In genomic region chr3:97932131-97932530, GRCm38 (mm10) we compare ENCODE assay signal across 9 mouse cellular contexts. TPM values are rescaled to one million over a fixed set of nuclear protein-coding genes. Genes with fewer than 3 reads are reported as not detected.
A peak's percentile ranks its signal among the peaks of the same experiment; 100 is the strongest.
DNase-seq lines count a peak whose midpoint lies in the region; ATAC-seq and TF ChIP-seq lines count a peak whose summit lies in the region.
"Had no signal": no experiment of that assay in that cellular context is flagged by ENCODE, and none has a peak within 500 bp of the region (broad histone marks: within the 10 kb centered on the region; RNA-seq: fewer than 3 reads in every experiment).

No protein-coding gene starts in this region.

- ATAC-seq in forebrain, embryonic 11.5 days (replicated peaks; ENCODE audit: low FRiP score): no peak
- no peak for ATAC-seq in forebrain, embryonic 14.5 days
- peak; percentile 56 for ATAC-seq in megakaryocyte, adult 5-6 weeks (ENCODE audit: poor library complexity, severe bottlenecking)
- ATAC-seq in stomach, embryonic 14.5 days (ENCODE audit: insufficient number of reproducible peaks, insufficient read depth, low FRiP score, low read depth): no peak

- H3K4me2 ChIP-seq in forebrain, embryonic 11.5 days (ENCODE audit: low read depth, low read length, severe bottlenecking): no peak overlapping the region
- no peak overlapping the region for H3K4me2 ChIP-seq in forebrain, embryonic 14.5 days (ENCODE audit: low read length)
- peak overlapping the region; percentile 16; the same call in 1 of the 2 replicates for H3K4me2 ChIP-seq in stomach, embryonic 14.5 days (replicated peaks; ENCODE audit: low read depth, low read length)
- H3K4me2 ChIP-seq: midbrain, embryonic 12.5 days had no signal

- H3K36me3 ChIP-seq in forebrain, embryonic 11.5 days (ENCODE audit: control insufficient read depth, insufficient read depth, low read length): no peaks in the 10 kb centered on the region
- no peaks in the 10 kb centered on the region for H3K36me3 ChIP-seq in forebrain, embryonic 14.5 days (ENCODE audit: control insufficient read depth, insufficient read depth, low read length)
- no peaks in the 10 kb centered on the region for H3K36me3 ChIP-seq in stomach, embryonic 14.5 days (ENCODE audit: control insufficient read depth, insufficient read depth, low read length)
- H3K36me3 ChIP-seq: midbrain, embryonic 12.5 days had no signal

- no peaks in the 10 kb centered on the region for H3K27me3 ChIP-seq in forebrain, embryonic 11.5 days (ENCODE audit: control insufficient read depth, insufficient read depth, low read length)
- H3K27me3 ChIP-seq in forebrain, embryonic 14.5 days (replicated peaks; ENCODE audit: control insufficient read depth, insufficient read depth, low read length): no peaks in the 10 kb centered on the region
- no peaks in the 10 kb centered on the region for H3K27me3 ChIP-seq in stomach, embryonic 14.5 days (ENCODE audit: control insufficient read depth, insufficient read depth, low read length)

- H3K9ac ChIP-seq in forebrain, embryonic 11.5 days (ENCODE audit: low read length): peak overlapping the region; percentile 1; the same call in 1 of the 2 replicates
- H3K9ac ChIP-seq in forebrain, embryonic 14.5 days (ENCODE audit: low read length): no peak overlapping the region
- H3K9ac ChIP-seq in stomach, embryonic 14.5 days (replicated peaks; ENCODE audit: low read depth, low read length): no peak overlapping the region
- H3K9ac ChIP-seq: midbrain, embryonic 12.5 days had no signal

- no peak overlapping the region for H3K4me3 ChIP-seq in forebrain, embryonic 11.5 days (ENCODE audit: low read depth, low read length)
- no peak overlapping the region for H3K4me3 ChIP-seq in forebrain, embryonic 14.5 days (ENCODE audit: low read depth, low read length)
- peak overlapping the region; percentile 60 for H3K4me3 ChIP-seq in bone marrow, adult 2 months (replicated peaks; ENCODE audit: control insufficient read depth, low read depth, low read length)
- H3K4me3 ChIP-seq in stomach, embryonic 14.5 days (ENCODE audit: low read depth, low read length): 0 out of 2 replicates have a peak overlapping the region, but pooled peaks have one; percentile 2
- H3K4me3 ChIP-seq: midbrain, embryonic 12.5 days had no signal

- peak; percentile 11 for DNase-seq in forebrain, embryonic 11.5 days (ENCODE audit: low spot score)
- no peak for DNase-seq in forebrain, embryonic 14.5 days (ENCODE audit: low spot score)
- DNase-seq in induced T-regulatory cell, adult 2 months (ENCODE audit: low read depth): peak; percentile 76
- no peak for DNase-seq in gastrocnemius, adult 8-10 months (ENCODE audit: low spot score in 2 of 2)
- DNase-seq in gastrocnemius, postnatal 10 days: no peak

- H3K9me3 ChIP-seq in forebrain, embryonic 11.5 days (ENCODE audit: control insufficient read depth, low read length): no peaks in the 10 kb centered on the region
- H3K9me3 ChIP-seq in forebrain, embryonic 14.5 days (replicated peaks; ENCODE audit: control insufficient read depth, low read length): no peaks in the 10 kb centered on the region
- no peaks in the 10 kb centered on the region for H3K9me3 ChIP-seq in stomach, embryonic 14.5 days (ENCODE audit: control insufficient read depth, low read depth, low read length)
- H3K9me3 ChIP-seq: midbrain, embryonic 12.5 days had no signal

- peaks cover 4% of the 10 kb centered on the region; the same call in 1 of the 2 replicates for H3K4me1 ChIP-seq in forebrain, embryonic 11.5 days (replicated peaks; ENCODE audit: control insufficient read depth, insufficient read depth, low read length)
- H3K4me1 ChIP-seq in forebrain, embryonic 14.5 days (ENCODE audit: control insufficient read depth, insufficient read depth, low read length): peaks cover 7% of the 10 kb centered on the region; the same call in 1 of the 2 replicates
- peaks cover 13% of the 10 kb centered on the region; the same call in 1 of the 2 replicates for H3K4me1 ChIP-seq in bone marrow, adult 2 months (ENCODE audit: control insufficient read depth, insufficient read depth, low read length)
- peaks cover 17% of the 10 kb centered on the region for H3K4me1 ChIP-seq in stomach, embryonic 14.5 days (ENCODE audit: control insufficient read depth, insufficient read depth, low read length)

- no peak for TF ChIP-seq CTCF in bone marrow, adult 2 months (IDR thresholded peaks at IDR 0.05; ENCODE audit: control insufficient read depth, insufficient read depth, low read length)

- TF ChIP-seq POLR2A in bone marrow, adult 2 months (IDR thresholded peaks at IDR 0.05; ENCODE audit: borderline replicate concordance, control insufficient read depth, low read depth, low read length): no peak

- WGBS in forebrain, embryonic 11.5 days: 28% methylated on average over 10 of the region's 10 CpGs
- WGBS in forebrain, embryonic 14.5 days: 30% methylated on average over 10 of the region's 10 CpGs
- WGBS in bone marrow, adult 2 months: under 1% methylated on average over 10 of the region's 10 CpGs
- 13% methylated on average over 10 of the region's 10 CpGs for WGBS in stomach, embryonic 14.5 days

- H3K27ac ChIP-seq in forebrain, embryonic 11.5 days (ENCODE audit: low read depth, low read length): no peak overlapping the region
- no peak overlapping the region for H3K27ac ChIP-seq in forebrain, embryonic 14.5 days (ENCODE audit: low read depth, low read length)
- H3K27ac ChIP-seq in bone marrow, adult 2 months (ENCODE audit: control insufficient read depth, insufficient read depth, low read depth, low read length, poor library complexity): peak overlapping the region; percentile 60; the same call in 1 of the 2 replicates
- no peak overlapping the region for H3K27ac ChIP-seq in stomach, embryonic 14.5 days (ENCODE audit: low read length)
- H3K27ac ChIP-seq: midbrain, embryonic 12.5 days had no signal

RNA-seq across cellular contexts. Expression of gene Sec22b, which starts 31.1 kb away (rescaled TPM):
- 121 and 122 TPM in 2 replicates for polyA plus RNA-seq in forebrain, embryonic 11.5 days (2014; fragmentation: Nextera tagmentation; extraction: Ambion mirVana)
- 124 and 130 TPM in 2 replicates for polyA plus RNA-seq in forebrain, embryonic 14.5 days (2014; fragmentation: Nextera tagmentation; extraction: Ambion mirVana)
- 28.6 and 45.3 TPM in 2 replicates for polyA plus RNA-seq in bone marrow, adult 2 months (2011; ENCODE audit: insufficient read depth, insufficient read length, low replicate concordance, missing spikeins)
- total RNA-seq in megakaryocyte, adult 5-6 weeks (2015): 83.9 and 98.2 TPM in 2 replicates
- total RNA-seq in megakaryocyte, adult 5-6 weeks (2017): 51.7 and 69.2 TPM in 2 replicates
- polyA plus RNA-seq in stomach, embryonic 14.5 days (2014; fragmentation: Nextera tagmentation; extraction: Ambion mirVana): 159 and 173 TPM in 2 replicates
- 10 to 100 TPM; 24.8 to 29.2 (median 28.2) TPM for total RNA-seq in gastrocnemius, adult 8-10 months (2022)
- 10 to 100 TPM; 38.8 to 42.7 TPM for total RNA-seq in gastrocnemius, postnatal 10 days (2021)

RNA-seq across cellular contexts. Expression of gene Pde4dip, which starts 43.6 kb away (rescaled TPM):
- 25.7 and 27.2 TPM in 2 replicates for polyA plus RNA-seq in forebrain, embryonic 11.5 days (2014; fragmentation: Nextera tagmentation; extraction: Ambion mirVana)
- 50.6 and 62.8 TPM in 2 replicates for polyA plus RNA-seq in forebrain, embryonic 14.5 days (2014; fragmentation: Nextera tagmentation; extraction: Ambion mirVana)
- 7.5 and 12.7 TPM in 2 replicates for polyA plus RNA-seq in bone marrow, adult 2 months (2011; ENCODE audit: insufficient read depth, insufficient read length, low replicate concordance, missing spikeins)
- 7.5 and 7.9 TPM in 2 replicates for total RNA-seq in megakaryocyte, adult 5-6 weeks (2015)
- 10.9 and 14.4 TPM in 2 replicates for total RNA-seq in megakaryocyte, adult 5-6 weeks (2017)
- polyA plus RNA-seq in stomach, embryonic 14.5 days (2014; fragmentation: Nextera tagmentation; extraction: Ambion mirVana): 27.1 and 29.5 TPM in 2 replicates
- 1,000 to 10,000 TPM; 3,083 to 3,979 (median 3,594) TPM for total RNA-seq in gastrocnemius, adult 8-10 months (2022)
- 1,000 to 10,000 TPM; 1,278 to 1,422 TPM for total RNA-seq in gastrocnemius, postnatal 10 days (2021)

Comparison
In these comparisons a context has a peak if more than half of its experiments do, and no peak if none do; other contexts are left out.
1. DNase-seq: peak in forebrain, embryonic 11.5 days (single experiment) and induced T-regulatory cell, adult 2 months (single experiment); none in forebrain, embryonic 14.5 days (single experiment), gastrocnemius, adult 8-10 months (0 of 2) and gastrocnemius, postnatal 10 days (single experiment).
2. H3K4me3 ChIP-seq: peak in bone marrow, adult 2 months (single experiment) and stomach, embryonic 14.5 days (single experiment); none in forebrain, embryonic 11.5 days (single experiment) and forebrain, embryonic 14.5 days (single experiment).